Mouse (Mus musculus): ENCODE results near the gene Schip1. TPM values are rescaled to one million over a fixed set of nuclear protein-coding genes. Genes with fewer than 3 reads are reported as not detected.

Schip1 gene
- polyA plus RNA-seq, 2 experiments from 2014 or later: not detected

- no peak for ATAC-seq
These were observed 449.5 kb downstream of the Schip1 start for GRCm38 (mm10) chr3:68514120-68514497.

- no peak for ATAC-seq
These were observed 450.1 kb downstream of the Schip1 start for GRCm38 (mm10) chr3:68514717-68515116.

- ATAC-seq: no peak
These were observed 451.9 kb downstream of the Schip1 start for GRCm38 (mm10) chr3:68516393-68517081.

GRCm38 (mm10) chr3:68517236-68517635, 452.6 kb downstream of the Schip1 start:
- ATAC-seq: no peak

GRCm38 (mm10) chr3:68518041-68518440, 453.4 kb downstream of the Schip1 start:
- ATAC-seq: no peak

- ATAC-seq: no peak
These were observed 454.0 kb downstream of the Schip1 start for GRCm38 (mm10) chr3:68518586-68518985.

- ATAC-seq: no peak
These were observed 460.8 kb downstream of the Schip1 start for GRCm38 (mm10) chr3:68525361-68525878.

GRCm38 (mm10) chr3:68526416-68526815, 461.8 kb downstream of the Schip1 start:
- ATAC-seq: no peak

GRCm38 (mm10) chr3:68527182-68527581, 462.6 kb downstream of the Schip1 start:
- ATAC-seq: no peak

- ATAC-seq: no peak
These were observed 467.3 kb downstream of the Schip1 start for GRCm38 (mm10) chr3:68531908-68532307.

- no peak for ATAC-seq
These were observed 470.0 kb downstream of the Schip1 start for GRCm38 (mm10) chr3:68534571-68535051.

GRCm38 (mm10) chr3:68535160-68535728, 470.6 kb downstream of the Schip1 start:
- ATAC-seq: no peak

GRCm38 (mm10) chr3:68536071-68536470, 471.5 kb downstream of the Schip1 start:
- no peak for ATAC-seq

- ATAC-seq: no peak
These were observed 477.1 kb downstream of the Schip1 start for GRCm38 (mm10) chr3:68541688-68542087.

- ATAC-seq: no peak
These were observed 478.4 kb downstream of the Schip1 start for GRCm38 (mm10) chr3:68542944-68543501.

- no peak for ATAC-seq
These were observed 480.2 kb downstream of the Schip1 start for GRCm38 (mm10) chr3:68544811-68545210.

- no peak for ATAC-seq
These were observed 481.3 kb downstream of the Schip1 start for GRCm38 (mm10) chr3:68545898-68546297.

GRCm38 (mm10) chr3:68555087-68555662, 490.6 kb downstream of the Schip1 start:
- no peak for ATAC-seq

GRCm38 (mm10) chr3:68556891-68557290, 492.3 kb downstream of the Schip1 start:
- no peak for ATAC-seq

- no peak for ATAC-seq
These were observed 494.1 kb downstream of the Schip1 start for GRCm38 (mm10) chr3:68558744-68559143.

- no peak for ATAC-seq
These were observed 495.5 kb downstream of the Schip1 start for GRCm38 (mm10) chr3:68560057-68560456.

GRCm38 (mm10) chr3:68562838-68563237, 498.2 kb downstream of the Schip1 start:
- no peak for ATAC-seq

GRCm38 (mm10) chr3:68563922-68564321, 499.3 kb downstream of the Schip1 start:
- ATAC-seq: no peak
